Mouse (Mus musculus): ENCODE results near the gene Shisa3. TPM values are rescaled to one million over a fixed set of nuclear protein-coding genes. Genes with fewer than 3 reads are reported as not detected.

The Shisa3 gene
- polyA plus RNA-seq, 1 experiment, result not detected

DNA sequence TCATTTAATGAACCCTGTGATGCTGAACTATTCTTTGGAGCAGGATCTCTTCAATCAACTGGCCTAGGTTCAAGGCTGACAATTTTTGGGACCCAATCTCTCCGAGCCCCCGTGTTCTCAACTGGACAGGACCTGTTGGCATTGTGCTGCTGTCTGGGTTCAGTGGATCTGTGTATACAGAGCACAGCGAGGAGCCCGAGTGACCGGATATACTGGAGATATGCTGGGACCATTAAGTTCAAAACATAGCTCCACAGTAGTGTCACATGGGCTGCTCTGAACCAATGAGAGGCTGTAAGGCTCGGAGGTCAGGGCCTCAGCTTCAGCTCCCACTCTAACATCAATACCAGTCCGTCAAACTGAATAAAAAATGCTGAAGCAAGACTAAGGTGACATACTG is 21.8 kb downstream of the Shisa3 start:
- no peaks in the 10 kb centered on the region for H3K27me3 ChIP-seq (ENCODE audit: control insufficient read depth)
- no peaks in the 10 kb centered on the region for H3K9me3 ChIP-seq (ENCODE audit: control insufficient read depth, low read length)
- TF ChIP-seq GATA1 (IDR thresholded peaks at IDR 0.05; ENCODE audit: low read length) (no peak), TAL1 (IDR thresholded peaks at IDR 0.05; ENCODE audit: low read length) (no peak)
- no peak overlapping the region for H3K4me3 ChIP-seq (replicated peaks)
- no peaks in the 10 kb centered on the region for H3K4me1 ChIP-seq (ENCODE audit: control insufficient read depth)
- H3K36me3 ChIP-seq (ENCODE audit: control insufficient read depth), result peaks cover 81% of the 10 kb centered on the region

DNA sequence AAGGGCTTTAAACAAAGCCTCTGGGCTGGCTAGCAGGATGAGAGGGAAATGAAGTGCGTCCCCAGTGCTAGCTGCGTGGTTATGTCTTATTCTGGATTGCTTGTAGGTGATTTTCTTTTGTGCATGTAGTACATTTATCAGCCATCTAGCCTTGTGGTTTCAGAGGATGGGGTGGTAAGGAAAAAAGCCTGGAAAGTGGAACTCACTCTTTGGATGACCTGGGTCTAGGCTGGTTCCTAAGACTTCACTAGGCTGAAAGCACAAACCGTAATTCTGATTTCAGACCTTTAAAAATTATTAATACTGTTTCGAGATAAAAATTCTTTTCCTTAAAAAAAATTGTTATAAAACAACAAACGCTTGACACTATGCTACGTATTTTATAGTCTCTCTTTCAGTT is 22.2 kb downstream of the Shisa3 start:
- no peaks in the 10 kb centered on the region for H3K9me3 ChIP-seq (ENCODE audit: control insufficient read depth, low read length)
- no peaks in the 10 kb centered on the region for H3K4me1 ChIP-seq (ENCODE audit: control insufficient read depth)
- no peak overlapping the region for H3K4me3 ChIP-seq (replicated peaks)
- H3K36me3 ChIP-seq (ENCODE audit: control insufficient read depth), result peaks cover 80% of the 10 kb centered on the region
- no peaks in the 10 kb centered on the region for H3K27me3 ChIP-seq (ENCODE audit: control insufficient read depth)
- TF ChIP-seq TAL1 (IDR thresholded peaks at IDR 0.05; ENCODE audit: low read length) (no peak), GATA1 (IDR thresholded peaks at IDR 0.05; ENCODE audit: low read length) (no peak)

DNA sequence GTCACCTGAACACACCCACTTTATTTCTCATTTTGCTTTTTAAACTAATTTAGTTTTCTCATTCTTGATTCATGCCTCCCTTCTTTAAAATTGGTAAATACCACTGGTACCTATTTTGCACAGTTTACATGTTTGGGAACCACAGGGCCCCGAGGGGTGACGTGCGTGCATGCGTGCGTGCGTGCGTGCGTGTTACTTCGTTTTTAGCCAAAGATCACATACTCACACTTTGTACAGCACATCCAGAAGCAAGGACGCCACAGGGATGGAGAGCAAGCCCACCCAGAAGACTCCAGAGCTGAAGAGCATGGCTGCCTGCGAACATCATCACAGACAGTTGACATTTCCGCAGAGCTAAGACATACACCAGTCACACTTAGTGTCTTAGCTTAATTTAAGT is 23.6 kb downstream of the Shisa3 start:
- Histone ChIP-seq H3K4me1 (ENCODE audit: control insufficient read depth) (no peaks in the 10 kb centered on the region), H3K36me3 (ENCODE audit: control insufficient read depth) (peaks cover 71% of the 10 kb centered on the region), H3K27me3 (ENCODE audit: control insufficient read depth) (no peaks in the 10 kb centered on the region), H3K9me3 (ENCODE audit: control insufficient read depth, low read length) (no peaks in the 10 kb centered on the region), H3K4me3 (replicated peaks) (no peak overlapping the region)
- TF ChIP-seq TAL1 (IDR thresholded peaks at IDR 0.05; ENCODE audit: low read length) (no peak), GATA1 (IDR thresholded peaks at IDR 0.05; ENCODE audit: low read length) (no peak)

DNA sequence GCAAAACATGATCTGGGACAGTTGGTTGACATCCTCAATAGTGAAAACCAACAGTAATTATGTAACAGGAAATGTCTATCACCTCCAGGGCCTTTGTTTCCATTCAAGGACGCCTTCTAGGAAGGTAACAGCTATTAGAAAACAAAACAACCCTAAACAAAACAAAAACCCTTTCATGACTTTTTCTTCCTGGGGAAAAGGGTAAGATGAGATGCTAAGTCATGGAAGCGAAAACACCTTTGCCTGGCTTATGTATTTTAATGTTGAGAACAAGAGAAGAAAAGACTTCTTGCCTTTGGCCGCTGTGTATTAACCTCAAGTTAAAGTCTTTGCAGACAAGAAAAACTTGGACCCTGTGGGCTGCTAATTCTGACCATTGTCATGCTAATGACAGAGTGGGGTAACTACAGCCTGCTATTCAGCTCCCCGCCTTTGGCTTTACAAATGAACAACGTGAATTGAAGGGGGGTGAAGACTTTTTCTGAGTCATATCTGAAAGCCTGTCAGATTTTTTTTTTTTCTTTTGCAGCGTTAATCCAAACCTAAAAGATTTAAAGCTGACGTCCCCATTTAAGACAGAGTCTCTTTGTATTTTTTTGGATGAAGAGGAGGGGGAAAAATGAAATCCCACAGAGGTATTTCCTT is 25.6 kb downstream of the Shisa3 start:
- no peaks in the 10 kb centered on the region for H3K4me1 ChIP-seq (ENCODE audit: control insufficient read depth)
- TF ChIP-seq TAL1 (IDR thresholded peaks at IDR 0.05; ENCODE audit: low read length), result no peak
- no peak for TF ChIP-seq GATA1 (IDR thresholded peaks at IDR 0.05; ENCODE audit: low read length)
- H3K4me3 ChIP-seq (replicated peaks), result no peak overlapping the region
- H3K9me3 ChIP-seq (ENCODE audit: control insufficient read depth, low read length), result no peaks in the 10 kb centered on the region
- H3K36me3 ChIP-seq (ENCODE audit: control insufficient read depth), result peaks cover 72% of the 10 kb centered on the region
- no peaks in the 10 kb centered on the region for H3K27me3 ChIP-seq (ENCODE audit: control insufficient read depth)

DNA sequence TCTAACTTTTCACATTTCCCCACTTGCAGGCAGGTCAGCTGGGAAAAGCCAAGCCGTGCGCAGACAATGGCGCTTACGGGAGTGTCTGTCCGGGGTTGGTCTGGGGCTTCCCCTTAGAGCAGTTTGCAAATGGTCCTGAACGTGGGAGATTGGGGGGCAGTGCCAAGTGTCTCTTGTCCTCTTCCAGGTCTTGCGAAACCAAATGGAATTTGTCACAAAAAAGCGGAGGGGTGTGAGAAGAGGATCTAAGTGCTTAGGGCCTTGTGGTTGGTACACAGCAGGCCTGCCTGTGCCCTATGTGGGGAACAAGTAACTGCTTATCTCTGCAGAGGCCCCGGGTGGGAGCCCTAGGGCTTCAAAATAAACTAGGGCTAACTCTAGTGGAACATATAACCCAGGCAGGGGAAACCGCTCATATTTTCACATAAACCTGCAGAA is 26.2 kb downstream of the Shisa3 start:
- TF ChIP-seq GATA1 (IDR thresholded peaks at IDR 0.05; ENCODE audit: low read length), result no peak
- TF ChIP-seq TAL1 (IDR thresholded peaks at IDR 0.05; ENCODE audit: low read length), result no peak
- H3K4me3 ChIP-seq (replicated peaks), result no peak overlapping the region
- H3K27me3 ChIP-seq (ENCODE audit: control insufficient read depth), result no peaks in the 10 kb centered on the region
- H3K36me3 ChIP-seq (ENCODE audit: control insufficient read depth), result peaks cover 73% of the 10 kb centered on the region
- no peaks in the 10 kb centered on the region for H3K9me3 ChIP-seq (ENCODE audit: control insufficient read depth, low read length)
- no peaks in the 10 kb centered on the region for H3K4me1 ChIP-seq (ENCODE audit: control insufficient read depth)

DNA sequence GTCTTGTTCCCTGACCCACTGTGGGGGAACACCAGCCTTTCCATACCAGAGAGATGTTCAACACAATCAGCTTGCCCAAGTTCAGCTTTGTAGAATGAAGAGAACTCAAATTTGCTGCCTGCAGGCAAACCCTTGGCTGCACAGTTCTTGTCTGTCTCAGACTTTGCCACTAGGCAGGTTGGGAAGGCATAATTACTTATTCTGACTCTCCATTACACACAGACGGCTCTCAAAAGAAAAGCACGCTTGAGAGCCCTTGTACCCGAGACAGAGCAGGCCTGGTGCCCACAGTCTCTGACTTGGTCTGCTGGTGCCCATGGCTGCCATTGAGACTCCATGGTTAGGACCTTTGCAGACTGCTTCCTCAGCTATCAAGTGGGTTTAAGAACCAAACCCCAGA is 26.7 kb downstream of the Shisa3 start:
- no peaks in the 10 kb centered on the region for H3K4me1 ChIP-seq (ENCODE audit: control insufficient read depth)
- peaks cover 73% of the 10 kb centered on the region for H3K36me3 ChIP-seq (ENCODE audit: control insufficient read depth)
- TF ChIP-seq GATA1 (IDR thresholded peaks at IDR 0.05; ENCODE audit: low read length) (no peak), TAL1 (IDR thresholded peaks at IDR 0.05; ENCODE audit: low read length) (no peak)
- H3K9me3 ChIP-seq (ENCODE audit: control insufficient read depth, low read length), result no peaks in the 10 kb centered on the region
- no peaks in the 10 kb centered on the region for H3K27me3 ChIP-seq (ENCODE audit: control insufficient read depth)
- H3K4me3 ChIP-seq (replicated peaks), result no peak overlapping the region

DNA sequence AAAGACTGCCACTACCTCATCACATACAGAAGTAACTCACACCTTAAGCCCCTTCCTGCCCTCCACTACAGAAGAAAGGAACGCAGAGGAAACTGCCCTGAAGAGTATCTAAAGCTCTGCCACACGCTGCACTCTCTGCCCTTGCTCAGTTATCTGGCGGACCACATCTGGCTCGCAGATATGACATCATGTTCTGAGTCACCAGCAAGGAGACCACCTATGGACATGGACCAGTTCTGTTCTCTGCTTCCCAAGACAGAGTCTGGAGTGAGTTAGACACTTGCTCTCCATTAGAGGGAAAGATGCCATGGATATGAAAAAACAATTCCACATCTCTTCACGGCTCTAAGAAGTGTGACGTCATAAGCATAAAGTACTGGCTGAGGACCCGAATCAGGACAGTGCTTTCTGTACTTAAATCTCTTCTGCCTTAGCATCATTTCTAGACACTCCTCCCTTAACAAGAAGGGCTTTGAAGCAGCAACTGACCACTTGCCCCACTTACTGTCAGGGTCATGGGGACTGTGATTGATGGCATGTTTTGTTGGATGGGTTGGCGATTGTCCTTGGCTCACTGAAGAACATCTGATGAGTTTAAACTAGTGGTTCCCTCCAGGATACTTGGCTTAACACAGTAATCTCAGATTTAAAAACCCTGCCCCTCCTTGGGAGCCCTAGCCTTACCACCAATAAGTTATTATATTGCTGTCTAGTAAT is 33.1 kb downstream of the Shisa3 start:
- H3K9me3 ChIP-seq (ENCODE audit: control insufficient read depth, low read length), result no peaks in the 10 kb centered on the region
- H3K4me3 ChIP-seq (replicated peaks), result no peak overlapping the region
- TF ChIP-seq TAL1 (IDR thresholded peaks at IDR 0.05; ENCODE audit: low read length) (no peak), GATA1 (IDR thresholded peaks at IDR 0.05; ENCODE audit: low read length) (no peak)
- H3K27me3 ChIP-seq (ENCODE audit: control insufficient read depth), result no peaks in the 10 kb centered on the region
- H3K4me1 ChIP-seq (ENCODE audit: control insufficient read depth), result no peaks in the 10 kb centered on the region
- peaks cover 92% of the 10 kb centered on the region for H3K36me3 ChIP-seq (ENCODE audit: control insufficient read depth)

DNA sequence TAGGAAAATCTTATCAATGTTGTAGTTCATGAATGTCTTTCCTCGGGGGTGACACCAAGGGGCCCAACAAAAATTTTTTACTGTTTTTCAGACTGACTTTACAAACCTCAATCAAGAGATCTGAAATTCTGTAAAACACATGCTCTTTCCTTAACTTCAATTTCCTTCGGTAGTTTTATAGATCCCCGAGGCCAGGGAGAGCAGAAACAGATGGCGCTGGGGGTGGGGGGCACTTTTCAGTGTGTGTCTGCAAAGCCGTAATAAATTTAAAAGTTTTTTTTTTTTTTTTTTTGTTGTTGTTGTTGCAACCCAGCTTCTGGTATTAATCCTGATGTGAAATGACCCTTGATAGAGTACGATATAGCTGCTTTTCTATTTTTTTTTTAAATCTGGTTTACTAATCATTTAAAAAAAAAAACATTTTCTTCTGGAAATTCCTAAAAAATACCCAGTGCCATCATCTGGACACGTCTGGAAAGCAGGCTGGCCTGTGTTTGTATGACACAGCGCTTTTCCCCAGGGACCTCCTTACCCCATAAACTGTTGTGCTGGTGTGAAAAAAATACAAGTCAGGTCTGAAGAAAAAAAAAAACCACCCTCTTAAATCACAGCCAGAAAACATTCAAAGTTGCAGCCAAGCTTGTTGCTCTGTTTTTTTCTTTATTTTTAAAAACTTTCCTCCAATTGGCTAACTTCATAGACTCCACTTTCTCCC is 33.9 kb downstream of the Shisa3 start:
- H3K36me3 ChIP-seq (ENCODE audit: control insufficient read depth), result peaks cover 92% of the 10 kb centered on the region
- TF ChIP-seq TAL1 (IDR thresholded peaks at IDR 0.05; ENCODE audit: low read length) (no peak), GATA1 (IDR thresholded peaks at IDR 0.05; ENCODE audit: low read length) (no peak)
- H3K4me3 ChIP-seq (replicated peaks), result no peak overlapping the region
- H3K9me3 ChIP-seq (ENCODE audit: control insufficient read depth, low read length), result no peaks in the 10 kb centered on the region
- H3K27me3 ChIP-seq (ENCODE audit: control insufficient read depth), result no peaks in the 10 kb centered on the region
- H3K4me1 ChIP-seq (ENCODE audit: control insufficient read depth), result no peaks in the 10 kb centered on the region

DNA sequence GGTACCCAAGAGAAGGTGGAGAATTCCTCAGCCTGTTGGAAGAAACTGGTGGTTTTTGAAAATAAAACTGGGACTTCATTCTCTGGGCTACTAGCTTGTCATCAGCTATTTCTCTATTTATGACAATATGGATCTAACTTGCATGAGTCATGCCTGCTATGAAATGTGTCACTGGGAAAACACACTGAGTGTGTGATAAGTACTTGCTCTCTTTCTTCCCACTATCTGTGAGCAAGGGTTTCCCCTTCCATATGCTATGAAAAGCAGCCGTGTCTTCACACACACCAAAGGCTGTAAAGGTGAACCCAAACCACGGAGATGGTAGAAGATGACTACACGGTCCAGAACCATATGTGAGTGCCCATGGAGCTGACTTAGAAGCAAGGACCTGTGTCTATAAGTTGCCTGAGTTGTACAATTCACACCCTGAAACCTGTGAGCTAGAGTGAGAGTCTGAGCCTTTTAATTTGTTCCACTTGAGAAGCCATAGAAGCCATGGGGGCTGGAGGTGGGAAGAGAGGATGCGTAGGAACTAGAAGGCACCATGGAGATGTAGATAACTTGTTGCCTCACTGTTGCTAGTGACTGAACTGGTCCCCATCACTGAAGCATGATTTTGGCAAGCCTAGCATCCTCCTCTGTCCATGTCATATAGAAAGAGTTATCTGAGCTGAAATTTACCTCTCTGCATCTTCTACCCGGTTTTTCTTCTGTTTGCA is 36.0 kb downstream of the Shisa3 start:
- Histone ChIP-seq H3K27me3 (ENCODE audit: control insufficient read depth) (no peaks in the 10 kb centered on the region), H3K36me3 (ENCODE audit: control insufficient read depth) (peaks cover 92% of the 10 kb centered on the region), H3K9me3 (ENCODE audit: control insufficient read depth, low read length) (no peaks in the 10 kb centered on the region), H3K4me1 (ENCODE audit: control insufficient read depth) (no peaks in the 10 kb centered on the region), H3K4me3 (replicated peaks) (no peak overlapping the region)
- TF ChIP-seq TAL1 (IDR thresholded peaks at IDR 0.05; ENCODE audit: low read length), result no peak
- no peak for TF ChIP-seq GATA1 (IDR thresholded peaks at IDR 0.05; ENCODE audit: low read length)
